Comparison of ENCODE assay signal across 27 mouse cellular contexts in genomic region chrX:159047876-159048275, GRCm38 (mm10).
DNase-seq lines count a peak whose midpoint lies in the region; ATAC-seq lines count a peak whose summit lies in the region.
"Had no signal": no experiment of that assay in that cellular context is flagged by ENCODE, and none has a peak within 500 bp of the region (broad histone marks: within the 10 kb centered on the region; RNA-seq: fewer than 3 reads in every experiment).

No protein-coding gene starts in this region.

- H3K9ac ChIP-seq in forebrain, embryonic 11.5 days (ENCODE audit: low read length), result no peak overlapping the region
- H3K9ac ChIP-seq: embryonic facial prominence, embryonic 12.5 days; embryonic facial prominence, embryonic 15.5 days; forebrain, embryonic 13.5 days; forebrain, postnatal 0 days; hindbrain, embryonic 12.5 days; hindbrain, embryonic 15.5 days; intestine, embryonic 15.5 days had no signal

- no peaks in the 10 kb centered on the region for H3K27me3 ChIP-seq in forebrain, embryonic 11.5 days (ENCODE audit: control insufficient read depth, insufficient read depth, low read length)
- H3K27me3 ChIP-seq: embryonic facial prominence, embryonic 12.5 days; embryonic facial prominence, embryonic 15.5 days; forebrain, embryonic 13.5 days; hindbrain, embryonic 12.5 days; hindbrain, embryonic 15.5 days; intestine, embryonic 15.5 days had no signal

- intact Hi-C loops in left cerebral cortex, postnatal 36 days (cut with DNase I), result loop anchor here (10.0 kb wide), 1 partner anchor 217 kb away; no protein-coding TSS in a partner anchor

- H3K4me1 ChIP-seq in forebrain, embryonic 11.5 days (replicated peaks; ENCODE audit: control insufficient read depth, insufficient read depth, low read length), result no peaks in the 10 kb centered on the region
- H3K4me1 ChIP-seq: embryonic facial prominence, embryonic 12.5 days; embryonic facial prominence, embryonic 15.5 days; forebrain, embryonic 13.5 days; hindbrain, embryonic 12.5 days; hindbrain, embryonic 15.5 days; intestine, embryonic 15.5 days had no signal

- no peak overlapping the region for H3K4me2 ChIP-seq in forebrain, embryonic 11.5 days (ENCODE audit: low read depth, low read length, severe bottlenecking)
- H3K4me2 ChIP-seq: embryonic facial prominence, embryonic 12.5 days; embryonic facial prominence, embryonic 15.5 days; forebrain, embryonic 13.5 days; heart, embryonic 11.5 days; hindbrain, embryonic 12.5 days; hindbrain, embryonic 15.5 days; intestine, embryonic 15.5 days had no signal

- no peak overlapping the region for H3K27ac ChIP-seq in forebrain, embryonic 11.5 days (ENCODE audit: low read depth, low read length)
- H3K27ac ChIP-seq: embryonic facial prominence, embryonic 12.5 days; embryonic facial prominence, embryonic 15.5 days; forebrain, embryonic 13.5 days; hindbrain, embryonic 12.5 days; hindbrain, embryonic 15.5 days; intestine, embryonic 15.5 days had no signal

- H3K36me3 ChIP-seq in forebrain, embryonic 11.5 days (ENCODE audit: control insufficient read depth, insufficient read depth, low read length), result no peaks in the 10 kb centered on the region
- H3K36me3 ChIP-seq: embryonic facial prominence, embryonic 12.5 days; embryonic facial prominence, embryonic 15.5 days; hindbrain, embryonic 12.5 days; hindbrain, embryonic 15.5 days; intestine, embryonic 15.5 days had no signal

- ATAC-seq in forebrain, embryonic 11.5 days (replicated peaks; ENCODE audit: low FRiP score), result no peak
- ATAC-seq: CD4-positive, CD25-positive, alpha-beta regulatory T cell, adult 4 months; forebrain, embryonic 13.5 days; forebrain, postnatal 0 days; intestine, embryonic 15.5 days; Patski had no signal

- peak; percentile 12 for DNase-seq in 3T3-L1 (ENCODE audit: low read depth, low spot score)
- DNase-seq in embryo, embryonic 10.5 days (ENCODE audit: low spot score), result peak; percentile 62
- DNase-seq in fat pad, adult 2 months (ENCODE audit: extremely low read depth, low read depth, low spot score), result peak; percentile 23
- peak; percentile 65 for DNase-seq in mesoderm, embryonic 11.5 days (ENCODE audit: low read depth, low spot score)
- DNase-seq in MN1 (ENCODE audit: low spot score), result no peak
- no peak for DNase-seq in left cerebral cortex, postnatal 36 days (ENCODE audit: low spot score in 2 of 2)
- no peak for DNase-seq in forebrain, embryonic 11.5 days (ENCODE audit: low spot score)
- DNase-seq: adrenal gland, adult 2 months; adrenal gland, postnatal 14 days; cerebellum, adult 11 months; cerebellum, adult 2 months; cerebellum, adult 9-11 months; cerebellum, postnatal 36 days; forebrain, postnatal 0 days; gastrocnemius, postnatal 10 days; heart, adult 11 months; kidney, adult 11 months; kidney, adult 8-10 months had no signal

- no peak overlapping the region for H3K4me3 ChIP-seq in forebrain, embryonic 11.5 days (ENCODE audit: low read depth, low read length)
- H3K4me3 ChIP-seq: embryonic facial prominence, embryonic 12.5 days; embryonic facial prominence, embryonic 15.5 days; forebrain, embryonic 13.5 days; hindbrain, embryonic 12.5 days; hindbrain, embryonic 15.5 days; intestine, embryonic 15.5 days had no signal

- WGBS in forebrain, embryonic 11.5 days, result 69% methylated on average over 2 of the region's 2 CpGs

- no peaks in the 10 kb centered on the region for H3K9me3 ChIP-seq in forebrain, embryonic 11.5 days (ENCODE audit: control insufficient read depth, low read length)
- H3K9me3 ChIP-seq: embryonic facial prominence, embryonic 12.5 days; embryonic facial prominence, embryonic 15.5 days; forebrain, embryonic 13.5 days; hindbrain, embryonic 12.5 days; hindbrain, embryonic 15.5 days; intestine, embryonic 15.5 days had no signal

Comparison
In these comparisons a context has a peak if more than half of its experiments do, and no peak if none do; other contexts are left out.
1. DNase-seq: peak in 3T3-L1 (single experiment), embryo, embryonic 10.5 days (single experiment), fat pad, adult 2 months (single experiment) and mesoderm, embryonic 11.5 days (single experiment); none in MN1 (single experiment), left cerebral cortex, postnatal 36 days (0 of 2) and forebrain, embryonic 11.5 days (single experiment).